Mouse (Mus musculus): Measurements from ENCODE around the gene Naa80. TPM values are rescaled to one million over a fixed set of nuclear protein-coding genes. Genes with fewer than 3 reads are reported as not detected.

The Naa80 gene
- polyA plus RNA-seq, 1 experiment: 10.1 TPM

DNA sequence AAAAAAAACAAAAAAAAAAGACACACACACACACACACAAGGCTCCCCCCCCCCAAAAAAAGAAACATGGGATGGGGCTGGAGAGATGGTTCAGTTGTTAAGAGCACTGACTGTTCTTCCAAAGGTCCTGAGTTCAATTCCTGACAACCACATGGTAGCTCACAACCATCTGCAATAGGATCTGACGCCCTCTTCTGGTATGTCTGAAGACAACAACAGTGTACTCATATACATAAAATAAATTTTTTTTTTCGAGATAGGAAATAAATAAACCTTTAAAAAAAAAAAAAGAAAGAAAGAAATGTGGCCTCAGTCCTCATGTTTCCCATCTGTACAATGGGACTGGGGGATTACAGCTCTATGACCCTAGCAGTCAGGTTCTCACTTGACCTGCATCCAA, 38.8 kb downstream of the Naa80 start:
- Histone ChIP-seq H3K4me1 (ENCODE audit: control insufficient read depth) (peaks cover 22% of the 10 kb centered on the region), H3K9me3 (ENCODE audit: control insufficient read depth, low read length) (no peaks in the 10 kb centered on the region), H3K27me3 (ENCODE audit: control insufficient read depth) (no peaks in the 10 kb centered on the region), H3K4me3 (replicated peaks) (no peak overlapping the region), H3K36me3 (ENCODE audit: control insufficient read depth) (peaks cover 73% of the 10 kb centered on the region)
- TF ChIP-seq GATA1 (IDR thresholded peaks at IDR 0.05; ENCODE audit: low read length): no peak
- no peak for TF ChIP-seq TAL1 (IDR thresholded peaks at IDR 0.05; ENCODE audit: low read length)

DNA sequence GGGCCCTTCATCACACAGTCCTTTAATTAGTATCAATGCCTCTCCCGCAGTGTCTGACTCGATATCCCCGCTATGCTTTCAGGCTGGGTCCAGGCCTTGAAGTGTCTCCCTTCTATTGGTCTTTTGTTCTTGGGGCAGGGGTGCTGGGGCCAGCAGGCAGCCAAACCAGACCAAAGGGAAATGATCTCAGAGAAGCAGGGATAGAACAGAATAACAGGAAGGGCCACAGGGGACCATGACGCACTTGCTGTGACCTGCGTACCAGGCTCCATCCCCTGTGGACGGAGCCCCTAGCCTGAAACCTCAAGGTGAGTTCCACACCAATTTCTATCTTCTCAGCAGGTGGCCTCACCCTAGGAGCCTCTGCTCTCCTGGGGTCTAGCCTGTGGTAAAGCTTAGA, 39.4 kb downstream of the Naa80 start:
- Histone ChIP-seq H3K9me3 (ENCODE audit: control insufficient read depth, low read length) (no peaks in the 10 kb centered on the region), H3K4me3 (replicated peaks) (no peak overlapping the region), H3K36me3 (ENCODE audit: control insufficient read depth) (peaks cover 77% of the 10 kb centered on the region), H3K27me3 (ENCODE audit: control insufficient read depth) (no peaks in the 10 kb centered on the region), H3K4me1 (ENCODE audit: control insufficient read depth) (peaks cover 17% of the 10 kb centered on the region)
- TF ChIP-seq GATA1 (IDR thresholded peaks at IDR 0.05; ENCODE audit: low read length) (no peak), TAL1 (IDR thresholded peaks at IDR 0.05; ENCODE audit: low read length) (no peak)

DNA sequence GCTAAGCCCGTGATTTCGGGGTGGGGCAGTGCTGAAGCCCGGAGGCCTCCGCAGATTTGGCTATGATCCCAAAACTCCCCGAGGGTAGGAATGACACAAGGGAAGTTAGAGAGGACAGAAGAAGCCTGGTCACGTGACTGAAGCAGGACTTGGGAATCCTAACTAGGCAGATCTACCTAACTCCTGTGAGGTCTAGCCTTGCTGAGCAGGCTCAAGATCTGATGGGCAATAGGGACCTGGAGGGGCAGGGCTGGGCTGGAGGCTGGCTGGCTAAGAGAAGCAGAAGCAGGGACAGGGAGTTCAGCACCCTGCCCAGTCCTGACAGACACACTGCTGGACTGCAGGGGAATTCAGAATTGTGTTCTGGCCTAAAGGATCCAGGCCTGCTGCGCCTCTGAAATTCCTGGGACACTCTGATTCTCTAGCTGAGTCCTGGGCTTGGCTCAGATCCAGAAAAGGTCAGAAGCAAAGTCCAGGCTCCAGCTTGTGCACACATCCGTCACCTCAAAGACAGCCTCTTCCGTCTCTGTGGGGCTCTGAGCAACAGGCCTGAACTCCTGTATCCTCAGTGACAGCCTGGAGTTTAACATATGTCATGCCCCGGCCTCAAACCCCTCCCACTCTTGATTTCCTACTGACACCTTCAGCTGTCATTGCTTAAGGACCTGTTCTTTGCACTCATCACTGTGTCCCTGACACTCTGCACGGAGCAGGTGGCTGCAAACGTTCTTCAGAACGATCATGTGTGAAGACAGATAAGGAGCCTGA, 40.3 kb downstream of the Naa80 start:
- no peak overlapping the region for H3K4me3 ChIP-seq (replicated peaks)
- H3K9me3 ChIP-seq (ENCODE audit: control insufficient read depth, low read length): no peaks in the 10 kb centered on the region
- H3K27me3 ChIP-seq (ENCODE audit: control insufficient read depth): no peaks in the 10 kb centered on the region
- H3K4me1 ChIP-seq (ENCODE audit: control insufficient read depth): peaks cover 12% of the 10 kb centered on the region
- TF ChIP-seq GATA1 (IDR thresholded peaks at IDR 0.05; ENCODE audit: low read length): no peak
- no peak for TF ChIP-seq TAL1 (IDR thresholded peaks at IDR 0.05; ENCODE audit: low read length)
- H3K36me3 ChIP-seq (ENCODE audit: control insufficient read depth): peaks cover 82% of the 10 kb centered on the region

DNA sequence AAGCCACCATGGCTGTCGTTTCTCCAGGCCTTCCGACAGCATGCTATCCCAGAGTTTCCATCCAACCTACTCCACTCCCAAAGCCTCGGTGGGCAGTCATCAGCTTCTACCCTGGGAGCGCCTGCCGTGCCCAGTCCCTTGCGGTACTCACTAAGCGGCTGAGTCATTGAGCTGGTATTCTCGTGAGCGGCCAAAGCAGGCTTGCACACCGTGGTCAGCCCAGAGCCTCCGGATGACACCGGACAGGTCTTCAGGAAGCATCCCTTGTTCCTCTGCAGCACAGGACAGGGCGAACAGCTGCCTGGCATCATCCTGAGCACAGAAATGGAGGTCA, 40.8 kb downstream of the Naa80 start:
- H3K4me3 ChIP-seq (replicated peaks): no peak overlapping the region
- TF ChIP-seq GATA1 (IDR thresholded peaks at IDR 0.05; ENCODE audit: low read length) (no peak), TAL1 (IDR thresholded peaks at IDR 0.05; ENCODE audit: low read length) (no peak)
- peaks cover 14% of the 10 kb centered on the region for H3K4me1 ChIP-seq (ENCODE audit: control insufficient read depth)
- H3K36me3 ChIP-seq (ENCODE audit: control insufficient read depth): peaks cover 82% of the 10 kb centered on the region
- H3K9me3 ChIP-seq (ENCODE audit: control insufficient read depth, low read length): no peaks in the 10 kb centered on the region
- H3K27me3 ChIP-seq (ENCODE audit: control insufficient read depth): no peaks in the 10 kb centered on the region

DNA sequence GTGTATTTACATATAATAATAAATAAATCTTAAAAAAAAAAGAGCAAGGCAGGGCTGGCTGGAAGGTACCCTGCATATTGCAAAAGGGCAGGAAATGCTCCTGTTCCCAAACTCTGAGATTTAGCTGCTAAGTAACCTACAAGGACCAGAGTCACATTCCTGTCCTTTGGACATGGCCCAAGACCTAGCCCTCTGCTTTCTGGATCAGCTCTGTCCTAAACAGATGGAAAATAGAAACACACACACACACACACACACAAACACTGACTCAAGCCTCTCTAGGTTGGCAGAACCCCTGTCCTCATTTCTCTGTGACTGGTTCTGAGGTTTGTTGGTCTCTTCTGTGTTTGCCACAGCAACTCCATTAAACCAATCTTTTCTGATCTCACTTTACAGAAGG, 42.3 kb downstream of the Naa80 start:
- Histone ChIP-seq H3K4me1 (ENCODE audit: control insufficient read depth) (peaks cover 23% of the 10 kb centered on the region), H3K36me3 (ENCODE audit: control insufficient read depth) (peaks cover 82% of the 10 kb centered on the region)

DNA sequence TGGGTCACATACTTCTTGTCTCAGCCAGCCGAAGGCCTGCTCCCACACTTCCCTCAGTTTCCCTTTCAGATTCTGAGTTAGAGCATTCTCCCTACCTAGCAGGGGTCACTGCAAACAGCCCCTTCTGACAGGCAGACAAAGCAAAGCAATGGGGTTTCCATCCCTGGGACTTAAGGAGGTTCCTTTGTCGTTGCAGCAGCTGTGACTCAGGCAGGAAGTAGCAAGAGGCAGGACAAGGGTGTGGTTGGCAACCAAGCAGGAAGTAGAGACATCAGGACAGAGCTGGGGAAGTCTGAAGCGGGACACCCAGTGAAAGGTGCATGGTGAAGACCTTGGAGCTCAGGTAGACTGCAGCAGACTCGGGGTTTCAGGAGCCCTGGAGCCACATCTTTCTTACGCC, 45.9 kb downstream of the Naa80 start:
- Histone ChIP-seq H3K27me3 (ENCODE audit: control insufficient read depth) (no peaks in the 10 kb centered on the region), H3K4me1 (ENCODE audit: control insufficient read depth) (peaks cover 51% of the 10 kb centered on the region), H3K36me3 (ENCODE audit: control insufficient read depth) (peaks cover 85% of the 10 kb centered on the region), H3K4me3 (replicated peaks) (no peak overlapping the region), H3K9me3 (ENCODE audit: control insufficient read depth, low read length) (no peaks in the 10 kb centered on the region)
- TF ChIP-seq TAL1 (IDR thresholded peaks at IDR 0.05; ENCODE audit: low read length) (no peak), GATA1 (IDR thresholded peaks at IDR 0.05; ENCODE audit: low read length) (no peak)

More for the DNA sequence above, 42.3 kb downstream of the Naa80 start:
- H3K27me3 ChIP-seq (ENCODE audit: control insufficient read depth): no peaks in the 10 kb centered on the region
- H3K9me3 ChIP-seq (ENCODE audit: control insufficient read depth, low read length): no peaks in the 10 kb centered on the region
- no peak overlapping the region for H3K4me3 ChIP-seq (replicated peaks)
- no peak for TF ChIP-seq TAL1 (IDR thresholded peaks at IDR 0.05; ENCODE audit: low read length)
- TF ChIP-seq GATA1 (IDR thresholded peaks at IDR 0.05; ENCODE audit: low read length): no peak

DNA sequence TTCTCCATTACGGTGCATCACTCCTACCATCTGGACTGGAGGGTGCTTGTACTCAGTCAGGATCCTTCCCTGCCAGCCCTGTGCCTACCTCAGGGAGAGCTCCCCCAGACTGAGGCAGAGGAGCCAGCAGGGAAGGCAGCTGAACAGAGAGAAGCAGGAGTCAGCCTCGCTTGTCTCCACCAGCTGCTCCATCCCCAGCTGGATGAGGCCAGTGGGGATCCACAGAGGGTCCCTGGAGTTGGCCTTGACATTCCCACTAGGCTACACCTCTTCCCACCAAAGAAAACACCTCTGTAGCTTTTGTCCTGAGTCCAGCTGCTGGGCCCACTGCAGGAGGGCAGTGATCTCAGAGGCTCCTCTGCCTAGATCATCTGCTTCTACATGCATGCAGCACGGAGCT, 46.3 kb downstream of the Naa80 start:
- Histone ChIP-seq H3K4me3 (replicated peaks) (no peak overlapping the region), H3K4me1 (ENCODE audit: control insufficient read depth) (peaks cover 51% of the 10 kb centered on the region), H3K36me3 (ENCODE audit: control insufficient read depth) (peaks cover 85% of the 10 kb centered on the region)

DNA sequence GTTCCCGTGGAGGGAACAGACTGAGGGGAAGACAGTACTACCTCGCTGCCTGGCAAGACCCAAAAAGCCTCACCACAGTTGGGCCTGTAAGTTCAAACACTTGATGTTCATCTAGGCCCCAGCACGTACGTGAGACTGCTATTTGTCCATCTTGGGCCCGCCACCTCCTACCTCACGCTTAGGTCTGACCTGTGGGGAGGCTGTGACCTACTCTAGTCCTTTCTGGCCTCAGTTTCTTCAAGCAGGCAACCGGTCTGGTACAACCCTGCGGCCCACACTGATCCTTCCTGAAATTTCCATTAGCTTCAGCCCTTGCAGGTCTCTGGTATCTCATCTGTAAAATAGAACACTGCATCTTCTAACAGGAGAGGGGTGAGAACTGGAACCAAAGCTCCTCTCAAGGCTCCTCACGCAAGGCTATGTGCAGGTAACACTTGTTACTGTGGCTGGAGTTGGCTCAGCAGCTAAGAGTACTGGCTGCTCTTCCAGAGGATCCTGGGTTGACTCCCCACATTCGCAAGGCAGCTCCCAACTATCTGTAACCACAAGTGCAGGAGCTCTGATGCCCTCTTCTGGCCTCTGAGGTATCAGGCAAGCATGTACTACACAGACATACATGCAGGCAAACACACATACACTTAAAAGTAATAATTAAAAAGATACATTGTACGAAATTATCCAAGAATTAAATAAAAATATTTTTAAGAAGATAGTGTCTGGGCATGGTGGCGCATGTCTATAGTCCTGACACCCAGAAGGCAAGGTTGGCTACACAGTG, 46.9 kb downstream of the Naa80 start:
- Histone ChIP-seq H3K4me3 (replicated peaks) (no peak overlapping the region), H3K4me1 (ENCODE audit: control insufficient read depth) (peaks cover 56% of the 10 kb centered on the region), H3K27me3 (ENCODE audit: control insufficient read depth) (no peaks in the 10 kb centered on the region), H3K9me3 (ENCODE audit: control insufficient read depth, low read length) (no peaks in the 10 kb centered on the region), H3K36me3 (ENCODE audit: control insufficient read depth) (peaks cover 82% of the 10 kb centered on the region)
- TF ChIP-seq TAL1 (IDR thresholded peaks at IDR 0.05; ENCODE audit: low read length) (no peak), GATA1 (IDR thresholded peaks at IDR 0.05; ENCODE audit: low read length) (no peak)

More for the DNA sequence above, 46.3 kb downstream of the Naa80 start:
- TF ChIP-seq TAL1 (IDR thresholded peaks at IDR 0.05; ENCODE audit: low read length): no peak
- no peak for TF ChIP-seq GATA1 (IDR thresholded peaks at IDR 0.05; ENCODE audit: low read length)
- H3K27me3 ChIP-seq (ENCODE audit: control insufficient read depth): no peaks in the 10 kb centered on the region
- no peaks in the 10 kb centered on the region for H3K9me3 ChIP-seq (ENCODE audit: control insufficient read depth, low read length)

DNA sequence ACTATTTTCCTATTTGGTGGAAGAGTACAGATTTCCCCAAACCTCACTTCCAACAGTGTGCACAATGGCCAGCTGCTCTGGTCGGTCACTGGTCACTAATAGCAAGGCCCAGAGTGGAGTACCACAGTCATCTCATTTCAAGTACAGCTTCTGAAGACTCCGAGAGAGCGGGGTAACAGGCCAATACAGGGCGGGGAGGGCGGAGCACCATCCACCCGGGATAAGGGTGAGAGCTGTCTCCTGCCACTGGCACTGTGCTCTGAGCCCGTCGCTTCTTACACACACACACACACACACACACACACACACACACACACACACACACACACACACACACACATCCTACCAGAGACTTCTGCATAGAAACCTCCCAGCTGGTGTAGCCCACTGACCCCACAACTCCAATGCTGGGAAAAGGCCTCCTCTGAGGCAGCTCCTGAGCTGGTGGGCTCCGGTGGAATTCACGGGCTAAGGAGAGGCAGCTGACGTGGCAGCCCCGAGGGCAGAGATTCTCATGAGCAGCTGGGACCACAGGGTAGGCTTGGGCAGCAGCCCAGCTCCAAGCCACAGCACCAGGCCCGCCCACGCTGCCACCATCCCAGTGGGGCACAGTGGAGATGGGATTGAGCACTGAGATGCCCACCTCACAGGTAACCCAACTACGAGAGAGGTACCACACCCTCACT, 47.6 kb downstream of the Naa80 start:
- no peak for TF ChIP-seq TAL1 (IDR thresholded peaks at IDR 0.05; ENCODE audit: low read length)
- TF ChIP-seq GATA1 (IDR thresholded peaks at IDR 0.05; ENCODE audit: low read length): no peak
- Histone ChIP-seq H3K4me1 (ENCODE audit: control insufficient read depth) (peaks cover 63% of the 10 kb centered on the region), H3K27me3 (ENCODE audit: control insufficient read depth) (no peaks in the 10 kb centered on the region), H3K4me3 (replicated peaks) (no peak overlapping the region), H3K9me3 (ENCODE audit: control insufficient read depth, low read length) (no peaks in the 10 kb centered on the region), H3K36me3 (ENCODE audit: control insufficient read depth) (peaks cover 87% of the 10 kb centered on the region)

Measured in erythroblast, embryonic 14.5 days (primary cell).